Mouse (Mus musculus): ENCODE measurements around the gene Camkv. TPM values are rescaled to one million over a fixed set of nuclear protein-coding genes. Genes with fewer than 3 reads are reported as not detected.

The Camkv gene
- polyA plus RNA-seq, 1 experiment from 2014 or later: 63.4 TPM

GRCm38 (mm10) chr9:107918884-107919283 lies 16.6 kb upstream of the Camkv start:
- ATAC-seq: no peak
- 92% methylated on average over 6 of the region's 6 CpGs for WGBS
- Histone ChIP-seq H3K4me1 (ENCODE audit: control insufficient read depth, insufficient read depth, low read depth, low read length) (peaks cover 10% of the 10 kb centered on the region), H3K27ac (ENCODE audit: low read depth, low read length) (no peak overlapping the region), H3K9me3 (ENCODE audit: control insufficient read depth, low read length) (no peaks in the 10 kb centered on the region), H3K36me3 (ENCODE audit: control insufficient read depth, insufficient read depth, low read length) (no peaks in the 10 kb centered on the region), H3K4me3 (ENCODE audit: low read length) (no peak overlapping the region), H3K4me2 (ENCODE audit: low read length) (no peak overlapping the region), H3K9ac (ENCODE audit: low read depth, low read length) (no peak overlapping the region), H3K27me3 (replicated peaks; ENCODE audit: control insufficient read depth, insufficient read depth, low read length) (no peaks in the 10 kb centered on the region)

- H3K9me3 ChIP-seq (ENCODE audit: control insufficient read depth, low read length): no peaks in the 10 kb centered on the region
- H3K9ac ChIP-seq (ENCODE audit: low read depth, low read length): no peak overlapping the region
- H3K4me1 ChIP-seq (ENCODE audit: control insufficient read depth, insufficient read depth, low read depth, low read length): peaks cover 11% of the 10 kb centered on the region
- 90% methylated on average over 5 of the region's 5 CpGs for WGBS
- no peaks in the 10 kb centered on the region for H3K36me3 ChIP-seq (ENCODE audit: control insufficient read depth, insufficient read depth, low read length)
- H3K4me2 ChIP-seq (ENCODE audit: low read length): no peak overlapping the region
- no peak overlapping the region for H3K27ac ChIP-seq (ENCODE audit: low read depth, low read length)
- no peak for ATAC-seq
- no peak overlapping the region for H3K4me3 ChIP-seq (ENCODE audit: low read length)
- H3K27me3 ChIP-seq (replicated peaks; ENCODE audit: control insufficient read depth, insufficient read depth, low read length): no peaks in the 10 kb centered on the region
These were observed 16.0 kb upstream of the Camkv start for GRCm38 (mm10) chr9:107919441-107919840.

DNA sequence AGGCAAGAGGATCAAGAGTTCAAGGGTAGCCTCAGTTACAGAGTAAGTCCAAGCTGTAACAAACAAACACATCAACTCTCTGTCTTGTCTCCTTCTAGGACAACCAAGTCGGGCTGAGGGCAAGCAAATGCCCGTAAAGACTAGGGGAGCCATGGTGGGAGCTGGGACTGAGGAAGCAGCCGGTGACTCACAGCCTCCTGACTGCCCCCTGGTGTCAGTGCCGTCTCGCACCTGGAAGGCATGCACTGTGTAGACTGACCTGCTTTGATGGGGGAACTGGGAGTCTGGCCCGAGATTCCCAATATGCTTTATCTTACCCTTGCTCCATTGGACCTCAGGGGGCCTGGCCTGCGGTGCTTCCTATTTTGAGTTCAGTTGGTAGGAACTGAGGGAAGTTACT lies 12.5 kb upstream of the Camkv start:
- Histone ChIP-seq H3K36me3 (ENCODE audit: control insufficient read depth, insufficient read depth, low read length) (no peaks in the 10 kb centered on the region), H3K27ac (ENCODE audit: low read depth, low read length) (no peak overlapping the region), H3K4me2 (ENCODE audit: low read length) (no peak overlapping the region), H3K4me3 (ENCODE audit: low read length) (no peak overlapping the region), H3K27me3 (replicated peaks; ENCODE audit: control insufficient read depth, insufficient read depth, low read length) (no peaks in the 10 kb centered on the region), H3K9ac (ENCODE audit: low read depth, low read length) (no peak overlapping the region), H3K9me3 (ENCODE audit: control insufficient read depth, low read length) (no peaks in the 10 kb centered on the region), H3K4me1 (ENCODE audit: control insufficient read depth, insufficient read depth, low read depth, low read length) (peaks cover 20% of the 10 kb centered on the region)
- ATAC-seq: no peak
- WGBS: 36% methylated on average over 7 of the region's 7 CpGs

DNA sequence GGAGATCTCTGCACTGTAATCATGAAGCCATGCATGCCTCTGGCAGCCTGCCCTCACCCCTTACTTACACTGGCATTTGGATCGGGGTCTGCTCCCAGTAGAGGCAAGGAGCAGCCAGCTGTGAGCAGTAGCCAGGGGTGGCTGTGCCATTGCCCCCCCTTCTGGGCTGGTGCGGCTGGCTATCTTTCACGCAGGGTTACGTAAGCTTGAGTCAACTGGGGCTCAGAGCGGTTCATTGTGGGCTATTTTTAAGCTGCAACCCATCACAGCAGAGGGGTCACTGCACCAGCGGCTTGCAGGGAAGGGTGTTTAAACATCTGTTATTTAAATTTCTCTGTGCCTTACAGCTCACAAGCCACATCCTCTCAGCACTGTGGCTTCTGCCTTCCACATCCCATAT lies 11.5 kb upstream of the Camkv start:
- Histone ChIP-seq H3K4me1 (ENCODE audit: control insufficient read depth, insufficient read depth, low read depth, low read length) (peaks cover 16% of the 10 kb centered on the region), H3K36me3 (ENCODE audit: control insufficient read depth, insufficient read depth, low read length) (no peaks in the 10 kb centered on the region), H3K27me3 (replicated peaks; ENCODE audit: control insufficient read depth, insufficient read depth, low read length) (no peaks in the 10 kb centered on the region), H3K9me3 (ENCODE audit: control insufficient read depth, low read length) (no peaks in the 10 kb centered on the region), H3K4me3 (ENCODE audit: low read length) (no peak overlapping the region), H3K4me2 (ENCODE audit: low read length) (no peak overlapping the region), H3K9ac (ENCODE audit: low read depth, low read length) (no peak overlapping the region), H3K27ac (ENCODE audit: low read depth, low read length) (no peak overlapping the region; the same call in 1 of the 2 replicates)
- no peak for ATAC-seq
- WGBS: 36% methylated on average over 6 of the region's 6 CpGs

DNA sequence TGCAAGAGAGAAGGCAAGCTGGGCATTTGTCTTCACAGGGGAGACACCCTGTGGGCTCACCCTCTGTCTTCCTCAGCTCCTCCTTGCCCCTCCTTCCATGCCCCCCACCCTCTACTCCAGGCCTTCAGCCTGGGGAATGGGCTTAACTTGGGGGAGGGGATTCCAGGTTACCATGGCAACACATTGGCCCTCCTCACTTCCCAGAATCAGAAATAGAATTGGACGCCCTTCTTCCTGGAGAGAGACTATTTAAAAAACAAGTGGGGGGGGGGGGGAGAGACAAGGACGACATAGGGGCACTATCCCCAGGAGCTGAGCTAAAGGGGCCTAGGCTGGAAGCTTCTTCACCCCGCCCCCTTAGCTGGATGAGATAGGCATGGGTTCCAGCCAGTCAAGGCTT lies 10.2 kb upstream of the Camkv start:
- Histone ChIP-seq H3K9me3 (ENCODE audit: control insufficient read depth, low read length) (no peaks in the 10 kb centered on the region), H3K4me2 (ENCODE audit: low read length) (no peak overlapping the region), H3K27me3 (replicated peaks; ENCODE audit: control insufficient read depth, insufficient read depth, low read length) (no peaks in the 10 kb centered on the region), H3K36me3 (ENCODE audit: control insufficient read depth, insufficient read depth, low read length) (no peaks in the 10 kb centered on the region), H3K27ac (ENCODE audit: low read depth, low read length) (no peak overlapping the region), H3K4me1 (ENCODE audit: control insufficient read depth, insufficient read depth, low read depth, low read length) (peaks cover 16% of the 10 kb centered on the region), H3K9ac (ENCODE audit: low read depth, low read length) (no peak overlapping the region), H3K4me3 (ENCODE audit: low read length) (no peak overlapping the region)
- WGBS: 19% methylated on average over 3 of the region's 3 CpGs
- no peak for ATAC-seq

DNA sequence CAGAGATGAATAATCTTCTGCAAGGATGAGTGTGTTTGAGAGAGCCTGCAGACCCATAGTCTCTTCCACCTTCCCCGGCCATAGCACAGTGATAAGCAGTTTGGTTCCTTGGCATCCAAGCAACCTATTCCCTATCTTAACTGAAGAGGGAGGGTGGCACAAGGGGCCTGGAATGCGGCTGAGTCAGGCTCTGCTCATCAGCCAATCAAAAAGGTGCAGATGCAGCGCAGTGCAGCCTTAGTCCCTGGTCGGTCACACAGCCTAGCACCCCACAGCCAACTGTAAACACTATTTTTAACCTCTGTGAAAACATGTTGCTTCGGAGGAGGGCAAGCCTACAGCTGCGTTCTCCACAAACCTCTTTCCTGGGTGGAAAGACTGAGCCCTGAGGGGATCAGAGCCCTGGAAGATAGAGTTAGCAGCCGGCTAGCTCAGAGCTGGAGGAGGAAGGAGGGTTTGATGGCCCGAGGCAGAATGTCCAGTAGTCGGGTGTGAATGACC lies 8.5 kb upstream of the Camkv start:
- 64% methylated on average over 9 of the region's 9 CpGs for WGBS

DNA sequence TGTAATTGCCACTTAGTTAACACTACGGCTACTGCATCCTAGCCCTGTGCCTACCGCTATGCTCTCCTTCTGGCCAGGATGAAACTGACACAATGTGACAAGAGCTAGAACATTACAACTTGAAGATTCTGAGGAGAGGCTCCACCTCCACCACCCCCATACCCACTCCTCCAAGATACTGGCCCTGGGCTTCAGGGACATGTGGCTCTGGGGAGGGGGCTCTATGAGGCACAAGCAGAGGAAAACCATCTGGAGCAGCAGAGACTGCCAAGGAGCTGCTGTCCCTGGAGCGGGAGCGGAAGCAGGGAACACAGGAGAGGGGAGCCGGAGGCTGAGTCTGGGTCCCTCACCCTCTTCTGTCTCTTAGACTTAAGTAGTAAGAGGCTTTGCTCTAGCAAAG lies 7.7 kb upstream of the Camkv start:
- peak; percentile 44; the same call in 1 of the 2 replicates for ATAC-seq
- Histone ChIP-seq H3K27ac (ENCODE audit: low read depth, low read length) (no peak overlapping the region), H3K4me2 (ENCODE audit: low read length) (no peak overlapping the region), H3K9me3 (ENCODE audit: control insufficient read depth, low read length) (no peaks in the 10 kb centered on the region), H3K4me3 (ENCODE audit: low read length) (no peak overlapping the region), H3K36me3 (ENCODE audit: control insufficient read depth, insufficient read depth, low read length) (no peaks in the 10 kb centered on the region), H3K27me3 (replicated peaks; ENCODE audit: control insufficient read depth, insufficient read depth, low read length) (no peaks in the 10 kb centered on the region), H3K9ac (ENCODE audit: low read depth, low read length) (no peak overlapping the region), H3K4me1 (ENCODE audit: control insufficient read depth, insufficient read depth, low read depth, low read length) (peaks cover 16% of the 10 kb centered on the region)
- 85% methylated on average over 5 of the region's 5 CpGs for WGBS

More for the DNA sequence above, 8.5 kb upstream of the Camkv start:
- H3K4me1 ChIP-seq (ENCODE audit: control insufficient read depth, insufficient read depth, low read depth, low read length): peaks cover 16% of the 10 kb centered on the region
- no peak overlapping the region for H3K4me3 ChIP-seq (ENCODE audit: low read length)
- no peak overlapping the region for H3K27ac ChIP-seq (ENCODE audit: low read depth, low read length)
- no peaks in the 10 kb centered on the region for H3K36me3 ChIP-seq (ENCODE audit: control insufficient read depth, insufficient read depth, low read length)
- H3K9me3 ChIP-seq (ENCODE audit: control insufficient read depth, low read length): no peaks in the 10 kb centered on the region
- ATAC-seq: no peak
- H3K4me2 ChIP-seq (ENCODE audit: low read length): no peak overlapping the region
- H3K27me3 ChIP-seq (replicated peaks; ENCODE audit: control insufficient read depth, insufficient read depth, low read length): no peaks in the 10 kb centered on the region
- no peak overlapping the region for H3K9ac ChIP-seq (ENCODE audit: low read depth, low read length)

- Histone ChIP-seq H3K9me3 (ENCODE audit: control insufficient read depth, low read length) (no peaks in the 10 kb centered on the region), H3K9ac (ENCODE audit: low read depth, low read length) (no peak within 1 kb of the TSS), H3K36me3 (ENCODE audit: control insufficient read depth, insufficient read depth, low read length) (no peaks in the 10 kb centered on the region), H3K27me3 (replicated peaks; ENCODE audit: control insufficient read depth, insufficient read depth, low read length) (no peaks in the 10 kb centered on the region), H3K4me2 (ENCODE audit: low read length) (no peak within 1 kb of the TSS), H3K4me1 (ENCODE audit: control insufficient read depth, insufficient read depth, low read depth, low read length) (peaks cover 16% of the 10 kb centered on the region), H3K27ac (ENCODE audit: low read depth, low read length) (no peak within 1 kb of the TSS), H3K4me3 (ENCODE audit: low read length) (no peak within 1 kb of the TSS)
- 81% methylated on average over 3 of the region's 3 CpGs for WGBS
- no peak for ATAC-seq
These were observed 7.3 kb upstream of the Camkv start, which contains the start of gene Actl11 for GRCm38 (mm10) chr9:107928169-107928568. Actl11 (plus strand) TSS chr9:107928469.

DNA sequence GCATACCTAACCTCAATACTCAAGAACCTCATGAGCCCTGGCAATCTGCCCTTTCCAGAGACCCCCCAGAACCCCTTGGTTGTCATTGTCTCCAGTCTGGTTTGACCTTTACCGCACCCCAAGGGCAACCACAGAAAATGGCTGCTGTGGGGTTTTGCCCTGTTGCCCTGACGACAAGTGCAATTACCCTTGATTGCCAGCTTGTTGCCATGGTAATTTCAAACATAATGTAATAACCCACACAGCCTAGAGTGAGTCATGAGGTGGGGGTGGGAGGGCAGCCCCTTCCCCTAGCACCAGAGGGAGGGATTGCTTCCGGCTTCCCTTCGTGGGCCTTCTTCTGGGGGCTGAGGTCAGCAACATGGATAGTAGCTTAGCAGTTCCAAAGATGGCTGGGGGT lies 3.3 kb upstream of the Camkv start:
- Histone ChIP-seq H3K27me3 (replicated peaks; ENCODE audit: control insufficient read depth, insufficient read depth, low read length) (no peaks in the 10 kb centered on the region; the same call in 1 of the 2 replicates), H3K36me3 (ENCODE audit: control insufficient read depth, insufficient read depth, low read length) (no peaks in the 10 kb centered on the region), H3K9me3 (ENCODE audit: control insufficient read depth, low read length) (no peaks in the 10 kb centered on the region), H3K4me1 (ENCODE audit: control insufficient read depth, insufficient read depth, low read depth, low read length) (peaks cover 12% of the 10 kb centered on the region), H3K4me2 (ENCODE audit: low read length) (no peak overlapping the region), H3K9ac (ENCODE audit: low read depth, low read length) (no peak overlapping the region), H3K27ac (ENCODE audit: low read depth, low read length) (no peak overlapping the region), H3K4me3 (ENCODE audit: low read length) (no peak overlapping the region)
- 51% methylated on average over 4 of the region's 4 CpGs for WGBS
- ATAC-seq: no peak

DNA sequence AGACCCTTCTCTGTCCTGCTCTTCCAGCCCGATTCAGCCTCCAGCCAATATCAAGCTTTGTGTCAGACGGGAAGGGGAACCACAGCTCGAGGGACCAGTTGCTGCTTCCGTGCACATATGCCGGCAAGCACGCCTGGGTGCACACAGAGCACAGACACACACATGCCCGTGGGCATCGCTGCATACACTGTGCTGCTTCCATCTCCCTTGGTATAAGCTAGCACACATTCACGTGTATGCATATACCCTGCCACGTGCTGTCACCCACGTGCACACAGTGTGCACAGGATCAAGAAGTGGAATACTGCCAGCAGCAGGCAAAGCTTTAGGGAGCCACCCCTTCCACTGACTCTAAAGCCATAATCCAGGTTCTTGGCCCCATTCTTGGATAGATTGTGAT lies 1.3 kb upstream of the Camkv start:
- Histone ChIP-seq H3K27ac (ENCODE audit: low read depth, low read length) (no peak overlapping the region), H3K36me3 (ENCODE audit: control insufficient read depth, insufficient read depth, low read length) (no peaks in the 10 kb centered on the region), H3K4me2 (ENCODE audit: low read length) (no peak overlapping the region), H3K9ac (ENCODE audit: low read depth, low read length) (no peak overlapping the region), H3K4me1 (ENCODE audit: control insufficient read depth, insufficient read depth, low read depth, low read length) (peaks cover 9% of the 10 kb centered on the region), H3K4me3 (ENCODE audit: low read length) (no peak overlapping the region), H3K9me3 (ENCODE audit: control insufficient read depth, low read length) (no peaks in the 10 kb centered on the region), H3K27me3 (replicated peaks; ENCODE audit: control insufficient read depth, insufficient read depth, low read length) (no peaks in the 10 kb centered on the region; the same call in 1 of the 2 replicates)
- ATAC-seq: no peak
- 81% methylated on average over 11 of the region's 11 CpGs for WGBS
